Mouse (Mus musculus): ENCODE results near the gene Adarb1. TPM values are rescaled to one million over a fixed set of nuclear protein-coding genes. Genes with fewer than 3 reads are reported as not detected.
A peak's percentile ranks its signal among the peaks of the same experiment; 100 is the strongest.
"Not testable (repeated sequence)": the region's sequence is repeated elsewhere in the genome, so short reads cannot be mapped to it uniquely, and the experiment has no call there.

The Adarb1 gene
- total RNA-seq, 2 experiments from 2014 or later = 22.9 to 25.9 TPM

GRCm38 (mm10) chr10:77282822-77283221 lies 135.2 kb downstream of the Adarb1 start:
- intact Hi-C loops (cut with DNase I) = loop anchor here (1.0 to 5.0 kb wide), 3 partner anchors 70 to 284 kb away; no protein-coding TSS in a partner anchor
- peak; percentile 77 to 86 for DNase-seq

DNA sequence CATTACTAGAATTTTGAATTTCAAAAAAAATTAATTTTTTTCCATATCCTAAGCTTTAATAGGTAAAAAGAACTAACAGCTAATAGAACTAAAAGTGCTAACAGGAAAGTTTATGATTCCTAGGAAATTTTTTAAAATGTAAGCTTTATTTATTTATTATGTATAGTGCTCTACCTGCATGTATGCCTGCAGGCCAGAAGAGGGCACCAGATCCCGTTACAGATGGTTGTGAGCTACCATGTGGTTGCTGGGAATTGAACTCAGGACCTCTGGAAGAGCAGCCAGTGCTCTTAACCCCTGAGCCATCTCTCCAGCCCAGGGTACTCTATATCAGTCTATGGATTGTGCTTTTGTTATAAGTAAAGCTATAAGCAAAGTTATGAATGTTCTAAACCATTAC lies 136.0 kb downstream of the Adarb1 start:
- not testable (repeated sequence) for DNase-seq
- intact Hi-C loops (cut with DNase I) = loop anchor here (1.0 to 5.0 kb wide), 2 partner anchors 227 to 285 kb away; no protein-coding TSS in a partner anchor

GRCm38 (mm10) chr10:77273798-77274197 lies 144.3 kb downstream of the Adarb1 start:
- intact Hi-C loops (cut with DNase I) = no loop called here

DNA sequence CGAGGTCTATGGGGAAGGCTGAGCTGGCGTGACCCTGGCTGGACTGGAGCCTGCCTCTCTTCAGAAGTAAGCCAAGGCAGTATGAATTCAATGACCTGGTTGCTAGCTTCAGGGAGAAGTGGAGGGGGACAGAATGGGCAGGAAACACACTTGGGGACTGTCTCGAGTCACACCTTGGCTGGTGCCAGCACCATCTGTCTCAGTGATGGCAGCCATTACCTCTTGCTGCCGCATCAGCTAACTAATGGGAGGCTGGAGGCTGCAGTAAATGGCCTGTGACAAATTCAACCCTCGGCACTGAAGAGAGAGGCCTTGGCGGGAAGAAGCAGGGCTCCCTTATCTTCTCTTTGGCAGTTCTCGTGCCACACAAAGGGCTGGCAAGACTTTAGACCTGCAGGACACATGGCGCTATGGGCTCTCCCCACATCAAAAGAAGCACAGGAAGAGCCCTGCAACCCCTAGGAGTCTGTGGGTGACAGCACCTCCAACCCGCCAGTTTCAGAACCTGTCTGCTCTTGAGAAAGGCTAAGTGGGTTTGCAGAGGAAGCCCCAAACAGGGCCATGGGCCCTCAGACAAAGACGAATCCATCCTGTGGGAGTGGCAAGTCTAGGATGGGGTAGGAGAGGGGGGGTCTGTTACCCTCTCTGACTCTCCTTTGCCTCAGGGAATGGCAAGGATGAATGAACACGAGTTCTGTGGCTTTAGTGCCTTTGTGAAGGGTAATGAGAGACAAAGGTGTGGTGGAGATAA lies 144.9 kb downstream of the Adarb1 start:
- intact Hi-C loops (cut with DNase I) = no loop called here
- no peak for DNase-seq

More at GRCm38 (mm10) chr10:77273798-77274197, 144.3 kb downstream of the Adarb1 start:
- no peak for DNase-seq

DNA sequence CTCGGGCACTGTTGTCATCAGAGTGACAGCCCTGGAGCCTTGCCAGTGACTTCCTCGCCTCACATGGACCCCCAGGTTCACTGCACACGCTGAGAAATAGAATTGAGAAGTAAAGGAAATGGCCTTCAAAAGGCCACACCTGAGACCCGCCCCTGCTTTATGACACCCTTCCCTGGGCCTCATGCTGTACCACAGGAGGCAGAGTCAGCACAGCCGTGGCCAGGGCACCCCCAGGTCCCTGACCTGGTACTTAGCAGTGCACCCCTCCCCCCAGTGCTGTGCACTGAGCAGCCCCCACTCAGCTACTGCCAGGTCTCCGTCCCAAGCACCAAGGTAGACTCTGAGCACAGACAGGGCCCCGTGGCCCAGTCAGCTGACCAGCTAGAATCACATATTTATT lies 148.9 kb downstream of the Adarb1 start:
- intact Hi-C loops (cut with DNase I) = no loop called here
- no peak for DNase-seq

DNA sequence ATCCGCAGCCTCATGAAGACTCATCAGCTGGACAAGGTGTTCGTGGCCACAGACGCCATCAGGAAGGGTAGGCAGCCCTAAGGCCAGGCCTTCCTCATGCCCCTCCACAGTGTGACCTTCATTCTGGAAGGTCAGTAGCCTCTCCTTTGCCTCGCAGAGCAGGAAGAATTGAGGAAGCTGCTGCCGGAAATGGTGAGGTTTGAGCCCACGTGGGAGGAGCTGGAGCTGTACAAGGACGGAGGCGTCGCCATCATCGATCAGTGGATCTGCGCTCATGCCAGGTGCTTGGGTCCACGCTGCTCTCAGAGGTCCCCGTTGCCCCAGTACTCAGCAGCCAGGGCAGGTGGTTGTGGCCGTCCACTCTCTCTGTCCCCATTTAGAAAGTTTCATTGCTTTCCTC lies 151.0 kb downstream of the Adarb1 start:
- no peak for DNase-seq
- intact Hi-C loops (cut with DNase I) = no loop called here

DNA sequence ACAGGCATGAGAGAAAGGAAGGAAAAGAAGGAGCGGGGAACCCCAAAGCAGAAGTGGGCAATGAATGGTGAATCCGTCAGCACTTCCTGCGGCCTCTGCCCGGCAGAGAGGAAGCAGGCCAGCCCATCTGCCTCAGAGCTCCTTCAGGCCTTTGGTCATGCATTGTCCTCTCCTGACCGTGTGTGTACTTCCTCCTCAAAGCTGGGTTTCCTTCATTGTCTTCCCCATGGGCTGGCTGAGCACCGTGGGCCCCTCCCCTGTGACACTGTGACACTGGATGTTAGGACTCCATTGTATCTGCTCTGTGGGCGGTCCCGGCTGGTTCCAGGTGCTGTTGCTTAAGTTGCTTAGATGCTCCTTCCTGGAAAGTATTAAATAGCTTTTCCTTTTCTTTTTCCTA lies 151.8 kb downstream of the Adarb1 start:
- intact Hi-C loops (cut with DNase I) = no loop called here
- peak in 1 of 2 experiments; percentile 37 for DNase-seq

DNA sequence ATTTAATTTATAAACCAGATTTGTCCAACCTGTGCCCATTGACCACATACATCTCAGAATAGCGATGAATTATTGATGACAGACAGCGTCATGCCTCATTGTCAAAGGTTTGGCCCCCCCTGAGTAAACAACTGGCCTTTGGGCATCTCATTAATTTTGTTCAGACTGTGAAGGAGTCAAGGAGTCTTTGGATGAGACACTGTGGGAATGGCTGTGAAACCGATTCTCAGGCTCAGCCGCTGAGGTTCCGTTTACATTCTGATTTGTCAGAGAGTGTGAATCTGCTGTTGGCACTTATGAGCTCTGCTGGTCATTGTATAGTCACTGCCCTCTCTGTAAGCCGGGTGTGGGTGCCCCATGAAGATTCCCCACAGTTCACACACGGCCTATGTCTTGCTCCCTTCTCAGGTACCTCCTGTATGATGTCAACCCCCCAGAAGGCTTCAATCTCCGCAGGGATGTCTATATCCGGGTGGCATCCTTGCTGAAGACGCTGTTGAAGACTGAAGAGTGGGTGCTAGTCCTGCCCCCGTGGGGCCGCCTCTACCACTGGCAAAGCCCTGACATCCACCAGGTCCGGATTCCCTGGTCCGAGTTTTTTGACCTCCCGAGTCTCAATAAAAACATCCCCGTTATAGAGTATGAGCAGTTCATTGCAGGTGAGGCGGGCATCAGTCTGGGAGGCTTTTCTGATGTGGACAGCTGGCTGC lies 157.7 kb downstream of the Adarb1 start:
- DNase-seq = no peak
- intact Hi-C loops (cut with DNase I) = no loop called here

- DNase-seq = peak; percentile 96
- intact Hi-C loops (cut with DNase I) = no loop called here
Observed at GRCm38 (mm10) chr10:77258704-77259621, 159.1 kb downstream of the Adarb1 start, which contains the start of gene Pofut2. Pofut2 (plus strand) TSS chr10:77259218.

DNA sequence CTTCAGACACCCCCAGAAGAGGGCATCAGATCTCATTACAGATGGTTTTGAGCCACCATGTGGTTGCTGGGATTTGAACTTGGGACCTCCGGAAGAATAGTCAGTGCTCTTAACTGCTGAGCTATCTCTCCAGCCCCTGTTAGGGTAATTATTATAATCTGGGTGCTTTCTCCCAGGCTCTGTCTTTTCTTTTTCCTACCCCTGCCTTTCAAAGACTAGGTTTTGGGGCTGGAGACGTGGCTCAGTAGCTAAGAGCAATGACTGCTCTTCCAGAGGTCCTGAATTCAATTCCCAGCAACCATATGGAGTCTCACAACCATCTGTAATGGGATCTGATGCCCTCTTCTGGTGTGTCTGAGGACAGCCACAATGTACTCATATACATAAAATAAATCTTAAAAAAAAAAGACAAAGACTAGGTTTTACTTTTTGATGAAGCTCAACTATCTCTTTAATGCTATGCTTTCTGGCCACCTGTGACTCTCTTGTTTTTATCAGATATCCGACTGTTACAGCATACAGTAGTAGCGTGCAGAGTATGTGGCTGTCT lies 160.0 kb downstream of the Adarb1 start:
- DNase-seq = no peak
- intact Hi-C loops (cut with DNase I) = no loop called here

- no peak for DNase-seq
- intact Hi-C loops (cut with DNase I) = no loop called here
Observed at GRCm38 (mm10) chr10:77255676-77256075, 162.4 kb downstream of the Adarb1 start.

DNA sequence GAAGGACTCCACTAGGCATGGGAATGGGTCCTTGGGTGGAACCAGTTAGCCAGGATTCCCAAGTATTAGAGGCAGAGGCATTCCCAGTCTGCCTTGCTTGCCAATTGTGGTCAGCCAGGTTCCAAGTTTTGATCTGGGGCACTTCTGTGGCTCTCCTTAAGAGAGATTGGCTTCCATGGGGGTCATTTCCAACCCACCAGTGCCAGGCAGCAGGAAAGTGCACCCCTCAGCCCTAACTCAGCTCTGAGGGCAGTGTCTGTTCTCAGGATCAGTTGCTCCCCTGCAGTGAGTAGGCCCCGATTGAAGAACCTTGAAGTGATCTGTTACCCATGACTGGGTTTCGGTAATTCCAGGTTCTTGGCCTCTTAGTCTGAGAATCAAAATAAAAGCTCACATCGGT lies 162.8 kb downstream of the Adarb1 start:
- intact Hi-C loops (cut with DNase I) = no loop called here
- no peak for DNase-seq

- intact Hi-C loops (cut with DNase I) = loop anchor here (1.0 to 5.0 kb wide), 3 partner anchors 122 to 415 kb away; no protein-coding TSS in a partner anchor
- peak; percentile 81 to 89 for DNase-seq
Observed at GRCm38 (mm10) chr10:77252790-77253189, 165.3 kb downstream of the Adarb1 start.

- intact Hi-C loops (cut with DNase I) = loop anchor here (1.0 to 5.0 kb wide), 2 partner anchors 168 to 415 kb away; no protein-coding TSS in a partner anchor
- DNase-seq = peak; percentile 45 to 53
Observed at GRCm38 (mm10) chr10:77251784-77252539, 166.1 kb downstream of the Adarb1 start.

- DNase-seq = peak; percentile 39 to 56
- intact Hi-C loops (cut with DNase I) = loop anchor here (5.0 kb wide), 1 partner anchor 414 kb away; no protein-coding TSS in a partner anchor
Observed at GRCm38 (mm10) chr10:77251223-77251783, 166.8 kb downstream of the Adarb1 start.

- no peak for DNase-seq
- intact Hi-C loops (cut with DNase I) = no loop called here
Observed at GRCm38 (mm10) chr10:77247707-77248106, 170.4 kb downstream of the Adarb1 start.

GRCm38 (mm10) chr10:77247048-77247447 lies 171.0 kb downstream of the Adarb1 start:
- intact Hi-C loops (cut with DNase I) = no loop called here

GRCm38 (mm10) chr10:77244777-77245176 lies 173.3 kb downstream of the Adarb1 start:
- intact Hi-C loops (cut with DNase I) = no loop called here

More at GRCm38 (mm10) chr10:77247048-77247447, 171.0 kb downstream of the Adarb1 start:
- no peak for DNase-seq

More at GRCm38 (mm10) chr10:77244777-77245176, 173.3 kb downstream of the Adarb1 start:
- DNase-seq = no peak
